Mouse (Mus musculus): ENCODE results near the gene Chchd1. TPM values are rescaled to one million over a fixed set of nuclear protein-coding genes. Genes with fewer than 3 reads are reported as not detected.

Chchd1 gene
- total RNA-seq, 2 experiments from 2014 or later: 53.4 to 56.9 TPM

- TF ChIP-seq CTCF (conservative IDR thresholded peaks at IDR 0.05): no peak
- Histone ChIP-seq H3K4me3 (no peak overlapping the region), H3K27ac (no peak overlapping the region)
- DNase-seq (ENCODE audit: low spot score in 2 of 2): no peak
Measured at GRCm38 (mm10) chr14:20667469-20667868, 35.3 kb upstream of the Chchd1 start.

- TF ChIP-seq CTCF (conservative IDR thresholded peaks at IDR 0.05): no peak
- no peak for DNase-seq (ENCODE audit: low spot score in 2 of 2)
- Histone ChIP-seq H3K4me3 (no peak within 1 kb of the TSS), H3K27ac (no peak within 1 kb of the TSS)
Measured at GRCm38 (mm10) chr14:20668154-20668810, 34.5 kb upstream of the Chchd1 start, which contains the start of gene Synpo2l. TSS of gene Synpo2l (minus strand) at chr14:20668354.

DNA sequence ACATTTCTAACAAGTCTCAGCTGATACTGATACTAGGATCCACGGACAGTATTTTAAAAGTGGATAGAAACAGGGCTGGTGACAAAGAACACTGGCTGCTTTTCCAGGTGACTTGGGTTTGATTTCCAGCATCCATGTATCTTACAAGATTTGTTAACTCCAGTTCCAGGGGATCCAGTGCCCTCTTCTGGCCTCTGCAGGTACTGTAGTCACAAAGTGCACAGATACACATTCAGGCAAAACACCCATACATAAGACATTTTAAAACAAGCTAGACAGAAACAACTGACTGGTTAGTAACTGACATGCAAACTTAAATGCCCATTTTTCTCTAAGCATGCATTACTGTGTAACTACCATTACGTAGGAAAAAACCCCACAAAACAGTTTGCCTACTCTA lies 29.8 kb upstream of the Chchd1 start:
- H3K4me3 ChIP-seq: no peak overlapping the region
- DNase-seq (ENCODE audit: low spot score in 2 of 2): no peak
- H3K27ac ChIP-seq: no peak overlapping the region; the same call in 1 of the 2 replicates
- peak; percentile 69 for TF ChIP-seq CTCF (conservative IDR thresholded peaks at IDR 0.05)

DNA sequence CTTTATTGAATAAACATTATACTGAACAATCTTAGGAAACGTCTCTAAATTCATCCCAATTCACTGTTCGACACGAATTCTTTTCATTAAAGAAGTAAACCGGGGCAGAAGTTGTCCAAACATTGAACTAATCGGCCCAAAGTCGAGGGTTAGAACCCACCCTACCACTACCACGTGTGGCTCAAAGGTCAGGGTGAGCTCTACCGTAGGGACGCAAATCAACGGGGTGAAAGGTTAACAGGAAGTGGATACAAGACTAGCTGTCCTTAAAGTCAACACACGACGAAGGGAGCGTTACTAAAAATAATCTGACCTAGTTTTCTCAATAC lies 29.1 kb upstream of the Chchd1 start:
- peak in 1 of 2 experiments; percentile 44 for DNase-seq (ENCODE audit: low spot score in 2 of 2)
- Histone ChIP-seq H3K27ac (peak overlapping the region; percentile 95), H3K4me3 (peak overlapping the region; percentile 89)
- 0 out of 2 replicates have a peak, but pooled peaks have one; percentile 6 for TF ChIP-seq CTCF (conservative IDR thresholded peaks at IDR 0.05)

DNA sequence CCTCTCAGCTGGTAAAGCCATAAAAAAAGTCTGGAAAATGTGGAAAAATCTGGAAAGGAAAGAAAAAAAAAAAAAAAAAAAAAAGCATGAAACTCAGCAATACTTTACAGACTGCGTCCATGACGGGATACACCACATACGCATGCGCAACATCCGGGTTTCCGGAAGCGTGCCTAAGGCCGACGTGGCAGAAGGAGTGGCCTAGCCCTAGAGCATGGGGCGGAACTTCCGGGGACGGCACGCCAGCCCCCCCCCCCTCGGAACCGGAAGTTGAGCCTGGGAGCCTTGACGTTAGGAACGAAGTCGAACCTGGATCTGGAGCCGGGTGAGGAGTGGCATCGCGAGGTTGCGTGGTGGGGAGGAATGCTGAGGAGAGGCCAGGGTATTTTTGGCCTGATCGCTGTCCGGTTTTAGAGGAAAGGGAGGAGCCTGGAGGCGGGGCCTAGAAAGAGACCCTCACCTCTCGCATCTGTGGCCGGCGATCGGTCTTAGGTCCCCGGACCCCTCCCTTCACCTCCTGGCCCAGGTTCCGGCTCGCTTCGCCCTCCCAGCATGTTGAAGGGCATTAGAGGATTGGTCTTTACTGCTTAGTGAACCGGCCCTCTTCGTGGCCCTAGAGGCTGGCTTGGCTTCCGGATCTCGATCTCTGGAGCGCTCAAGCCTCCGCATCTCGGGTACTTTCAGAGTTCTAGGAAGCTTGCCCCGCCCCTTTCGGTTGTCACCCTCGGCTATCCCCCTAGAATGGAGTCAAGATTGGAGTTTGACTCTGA lies 28.6 kb upstream of the Chchd1 start, which contains the start of gene Sec24c:
Gene Sec24c, plus strand, starts transcription at position 245 of the 770 bp plus-strand sequence.
- Histone ChIP-seq H3K4me3 (peak within 1 kb of the TSS; percentile 89), H3K27ac (peak within 1 kb of the TSS; percentile 95)
- DNase-seq (ENCODE audit: low spot score in 2 of 2): peak; percentile 97 to 99
- peak; percentile 1; the same call in 1 of the 2 replicates for TF ChIP-seq CTCF (conservative IDR thresholded peaks at IDR 0.05)

DNA sequence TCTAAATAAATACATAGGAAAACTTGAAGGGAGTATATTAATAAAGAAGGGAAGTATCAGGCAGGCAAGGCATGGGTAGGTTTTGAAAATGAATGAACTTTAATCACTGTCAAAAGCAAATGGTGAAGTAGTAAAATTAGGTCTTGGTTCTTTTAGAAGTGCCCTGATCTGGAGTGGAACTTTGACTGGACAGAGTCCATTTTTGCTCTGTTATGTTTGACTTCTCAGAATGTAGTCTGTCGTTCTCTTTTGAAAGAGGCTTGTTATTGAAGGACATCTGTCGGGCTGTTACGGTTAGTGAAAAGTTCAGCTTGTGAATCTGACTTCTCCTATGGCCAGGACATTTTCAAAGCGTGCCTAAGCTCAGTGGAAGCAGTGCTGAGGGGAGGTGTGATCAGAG lies 24.9 kb upstream of the Chchd1 start:
- no peak for TF ChIP-seq CTCF (conservative IDR thresholded peaks at IDR 0.05)
- Histone ChIP-seq H3K27ac (no peak overlapping the region), H3K4me3 (no peak overlapping the region)
- DNase-seq (ENCODE audit: low spot score in 2 of 2): no peak

- H3K4me3 ChIP-seq: no peak overlapping the region
- H3K27ac ChIP-seq: no peak overlapping the region
- no peak for TF ChIP-seq CTCF (conservative IDR thresholded peaks at IDR 0.05)
- no peak for DNase-seq (ENCODE audit: low spot score in 2 of 2)
Measured at GRCm38 (mm10) chr14:20681742-20682141, 21.1 kb upstream of the Chchd1 start.

- Histone ChIP-seq H3K27ac (no peak overlapping the region), H3K4me3 (no peak overlapping the region)
- no peak for DNase-seq (ENCODE audit: low spot score in 2 of 2)
- no peak for TF ChIP-seq CTCF (conservative IDR thresholded peaks at IDR 0.05)
Measured at GRCm38 (mm10) chr14:20682498-20682897, 20.3 kb upstream of the Chchd1 start.

DNA sequence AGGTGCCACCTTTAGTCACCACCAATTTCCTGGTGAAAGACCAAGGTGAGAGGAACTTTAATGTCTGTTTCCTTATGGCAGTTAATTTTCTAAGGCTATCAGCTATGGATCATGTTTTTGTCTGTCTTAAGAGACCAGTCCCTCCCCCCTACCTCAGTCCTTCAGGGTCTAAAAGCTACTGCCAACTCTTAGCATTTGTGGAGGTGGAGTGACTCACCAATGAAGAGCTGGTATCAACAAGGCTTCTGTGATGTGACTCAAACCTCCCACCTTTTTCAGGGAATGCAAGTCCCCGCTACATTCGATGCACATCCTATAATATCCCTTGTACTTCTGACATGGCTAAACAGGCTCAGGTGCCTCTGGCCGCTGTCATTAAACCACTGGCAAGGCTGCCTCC lies 16.2 kb upstream of the Chchd1 start:
- TF ChIP-seq CTCF (conservative IDR thresholded peaks at IDR 0.05): no peak
- DNase-seq (ENCODE audit: low spot score in 2 of 2): peak in 1 of 2 experiments; percentile 31
- H3K4me3 ChIP-seq: no peak overlapping the region
- peak overlapping the region; percentile 59; the same call in 1 of the 2 replicates for H3K27ac ChIP-seq

DNA sequence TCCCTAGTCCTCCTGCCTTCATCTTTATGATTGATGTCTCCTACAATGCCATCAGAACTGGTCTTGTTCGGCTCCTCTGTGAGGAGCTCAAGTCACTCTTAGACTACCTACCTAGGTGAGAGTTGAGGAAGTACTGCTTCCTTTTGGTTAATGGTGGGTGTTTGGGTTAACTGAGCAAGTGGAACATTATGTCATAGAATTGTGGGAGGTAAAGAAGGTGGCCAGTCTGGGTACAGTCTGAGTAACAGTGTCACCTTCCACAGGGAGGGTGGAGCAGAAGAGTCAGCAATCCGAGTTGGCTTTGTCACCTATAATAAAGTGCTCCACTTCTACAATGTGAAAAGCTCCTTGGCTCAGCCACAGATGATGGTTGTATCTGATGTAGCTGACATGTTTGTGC lies 13.8 kb upstream of the Chchd1 start:
- no peak for DNase-seq (ENCODE audit: low spot score in 2 of 2)
- TF ChIP-seq CTCF (conservative IDR thresholded peaks at IDR 0.05): no peak
- no peak overlapping the region for H3K4me3 ChIP-seq
- no peak overlapping the region for H3K27ac ChIP-seq

DNA sequence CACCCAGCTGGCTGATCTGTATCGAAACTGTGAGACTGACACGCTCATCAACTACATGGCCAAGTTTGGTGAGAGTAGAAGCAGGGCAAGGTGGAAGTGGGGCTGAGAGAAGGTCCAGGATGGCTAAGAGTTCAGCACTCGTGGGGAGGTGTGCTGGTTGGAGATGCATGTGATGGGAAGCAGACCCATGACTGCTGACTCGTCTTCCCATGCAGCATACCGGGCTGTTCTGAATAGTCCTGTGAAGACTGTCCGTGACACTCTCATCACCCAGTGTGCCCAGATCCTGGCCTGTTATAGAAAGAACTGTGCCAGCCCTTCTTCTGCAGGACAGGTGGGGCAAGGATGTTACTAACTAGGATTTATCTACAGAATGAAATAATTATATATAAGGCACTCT lies 11.0 kb upstream of the Chchd1 start:
- Histone ChIP-seq H3K27ac (no peak overlapping the region), H3K4me3 (no peak overlapping the region)
- TF ChIP-seq CTCF (conservative IDR thresholded peaks at IDR 0.05): no peak
- no peak for DNase-seq (ENCODE audit: low spot score in 2 of 2)

DNA sequence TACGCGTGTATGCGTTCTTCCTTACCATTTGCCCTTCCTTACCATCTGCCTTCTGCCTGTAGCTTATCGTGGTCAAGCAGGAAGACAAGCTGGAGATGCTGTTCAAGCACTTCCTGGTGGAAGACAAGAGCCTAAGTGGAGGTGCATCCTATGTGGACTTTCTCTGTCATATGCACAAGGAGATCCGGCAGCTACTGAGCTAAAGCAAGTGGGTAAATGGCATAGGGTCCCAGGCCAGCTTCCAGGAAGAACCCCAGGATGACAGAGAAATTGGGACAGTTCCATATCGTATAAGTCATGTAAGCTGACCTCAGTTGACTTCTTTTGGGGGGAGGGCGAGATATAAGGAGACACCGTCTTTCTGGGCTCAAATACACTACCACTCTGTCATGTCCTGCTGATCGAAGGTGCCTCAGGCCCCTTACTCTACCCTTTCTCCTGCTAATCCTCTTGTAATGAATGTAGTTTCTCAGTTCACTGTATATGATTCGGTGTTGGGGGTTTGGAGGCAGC lies 9.2 kb upstream of the Chchd1 start:
- Histone ChIP-seq H3K4me3 (no peak overlapping the region), H3K27ac (no peak overlapping the region)
- no peak for TF ChIP-seq CTCF (conservative IDR thresholded peaks at IDR 0.05)
- DNase-seq (ENCODE audit: low spot score in 2 of 2): no peak

- DNase-seq (ENCODE audit: low spot score in 2 of 2): no peak
- Histone ChIP-seq H3K4me3 (peak overlapping the region; percentile 100), H3K27ac (peak overlapping the region; percentile 92)
- no peak for TF ChIP-seq CTCF (conservative IDR thresholded peaks at IDR 0.05)
Measured at GRCm38 (mm10) chr14:20694185-20694883, 8.5 kb upstream of the Chchd1 start.
